Mouse (Mus musculus) olfactory bulb, adult 2 months (tissue): Measurements from ENCODE around the gene Brsk1.

Experiments
- CTCF ChIP-seq: fragments of 200-500 bp; IDR thresholded peaks from 2 replicates; pipeline ENCODE4 v1.5.1; 2012; ENCODE audit warnings: low read depth, mild to moderate bottlenecking, low read length, moderate library complexity; ENCODE audit not compliant: insufficient read depth
- POLR2A ChIP-seq: fragments of 200-500 bp; IDR thresholded peaks from 2 replicates; pipeline ENCODE4 v1.6.1; 2012; ENCODE audit warnings: mild to moderate bottlenecking, low read depth, low read length, moderate library complexity; ENCODE audit not compliant: insufficient read depth

DNA sequence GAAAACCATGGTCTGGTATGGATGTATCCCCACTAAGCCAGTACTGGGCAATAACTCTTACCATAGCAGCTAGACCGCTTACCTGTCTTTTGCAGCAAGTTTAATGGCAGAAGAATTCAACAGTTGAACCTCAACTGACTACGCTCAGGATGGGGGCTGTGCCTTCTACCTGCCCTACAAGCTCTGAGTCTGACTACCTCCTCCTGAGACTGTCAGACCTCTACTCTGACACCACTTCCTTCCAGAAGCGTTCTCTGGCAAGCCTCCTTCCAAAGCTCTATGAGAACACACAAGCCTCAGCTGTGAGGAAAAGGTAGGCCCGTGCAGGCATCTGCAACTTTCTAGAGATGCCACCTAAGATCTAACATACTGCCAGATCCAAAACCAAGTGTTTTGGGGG, 35.0 kb upstream of the Brsk1 start:
- TF ChIP-seq CTCF, result no peak
- no peak for TF ChIP-seq POLR2A
